Mouse (Mus musculus) liver, adult 2 months (tissue): ENCODE results near the gene St3gal2. TPM values are rescaled to one million over a fixed set of nuclear protein-coding genes. Genes with fewer than 3 reads are reported as not detected.

ENCODE experiments used
- DNase-seq: peaks from one replicate; pipeline ENCODE4 v3.0.0-alpha.2; 2011; ENCODE audit warnings: low read depth, low spot score; ENCODE audit errors: extremely low read depth
- H3K27ac ChIP-seq: fragments of 200-500 bp; replicated peaks from 2 replicates; pipeline ENCODE4 v1.5.1; 2012; ENCODE audit warnings: low read depth, mild to moderate bottlenecking, control low read depth, inconsistent platforms, low read length; ENCODE audit not compliant: insufficient read depth
- H3K27me3 ChIP-seq: fragments of 200-500 bp; 2 replicates; pipeline ENCODE4 v1.6.1; 2012; ENCODE audit warnings: mild to moderate bottlenecking, moderate library complexity, low read length, inconsistent platforms; ENCODE audit not compliant: control insufficient read depth, insufficient read depth
- H3K36me3 ChIP-seq: fragments of 200-500 bp; 2 replicates; pipeline ENCODE4 v1.6.1; 2012; ENCODE audit warnings: low read length, inconsistent platforms; ENCODE audit not compliant: control insufficient read depth, insufficient read depth
- H3K4me1 ChIP-seq: fragments of 200-500 bp; 2 replicates; pipeline ENCODE4 v1.6.1; 2011; ENCODE audit warnings: low read length; ENCODE audit not compliant: control insufficient read depth, insufficient read depth
- H3K4me3 ChIP-seq: fragments of 200-500 bp; 2 replicates; pipeline ENCODE4 v1.5.1; 2011; ENCODE audit warnings: low read depth, mild to moderate bottlenecking, control low read depth, low read length, moderate library complexity; ENCODE audit not compliant: insufficient read depth
- H3K79me2 ChIP-seq: fragments of 200-500 bp; 2 replicates; pipeline ENCODE4 v1.6.1; 2012; ENCODE audit warnings: inconsistent platforms, mild to moderate bottlenecking, low read length, moderate library complexity; ENCODE audit not compliant: control insufficient read depth, insufficient read depth
- H3K9ac ChIP-seq: fragments of 200-500 bp; 2 replicates; pipeline ENCODE4 v1.6.1; 2012; ENCODE audit warnings: low read depth, mild to moderate bottlenecking, control low read depth, inconsistent platforms, low read length
- CTCF ChIP-seq: fragments of 200-500 bp; IDR thresholded peaks from 2 replicates; pipeline ENCODE4 v1.5.1; 2011; ENCODE audit warnings: low read depth, low read length, control low read depth
- POLR2A ChIP-seq: fragments of 200-500 bp; IDR thresholded peaks from 2 replicates; pipeline ENCODE4 v1.6.1; 2011; ENCODE audit warnings: low read length, control low read depth; ENCODE audit not compliant: insufficient read depth; ENCODE audit errors: extremely low read depth
- WGBS: fragments of 180-500 bp; shearing (Covaris S2); methylation state at CpG from one replicate; pipeline ENCODE4 v1.1.7; 2018; 5-methylcytosine and 5-hydroxymethylcytosine counted together
- polyA plus RNA-seq: library from polyadenylated mRNA; depleted of rRNA; stranded (reverse); fragments of >200 nt; gene quantifications from 2 replicates; pipeline ENCODE4 v1.2.3, GENCODE M21; 2012
- total RNA-seq: library from RNA; depleted of rRNA; stranded (reverse); fragments of >200 nt; gene quantifications from 2 replicates; pipeline ENCODE4 v1.2.3, GENCODE M21; 2014

The St3gal2 gene
- total and polyA plus RNA-seq, 2 experiments = 0.83 to 1.5 TPM

DNA sequence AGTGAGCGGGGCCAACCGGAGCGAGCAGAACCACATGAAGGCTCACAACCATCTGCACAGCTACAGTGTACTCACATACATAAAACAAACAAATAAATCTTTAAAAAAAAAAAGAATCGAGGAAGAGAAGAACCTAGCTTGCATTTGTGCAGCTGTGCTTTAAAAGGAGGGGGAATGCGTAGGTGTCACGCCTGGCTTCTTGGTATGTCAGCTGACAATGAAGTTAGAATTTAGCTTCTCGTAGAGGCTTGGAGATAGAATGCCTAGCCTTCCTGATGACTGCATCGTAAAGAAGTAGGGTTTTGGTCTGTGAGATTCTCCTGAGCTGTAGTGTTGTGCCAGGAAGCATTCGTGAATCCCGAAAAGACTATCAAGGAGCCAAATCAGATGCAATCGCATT lies 1.7 kb upstream of the St3gal2 start:
- no peak for TF ChIP-seq POLR2A
- no peak for TF ChIP-seq CTCF
- 91% methylated on average over 11 of the region's 11 CpGs for WGBS

DNA sequence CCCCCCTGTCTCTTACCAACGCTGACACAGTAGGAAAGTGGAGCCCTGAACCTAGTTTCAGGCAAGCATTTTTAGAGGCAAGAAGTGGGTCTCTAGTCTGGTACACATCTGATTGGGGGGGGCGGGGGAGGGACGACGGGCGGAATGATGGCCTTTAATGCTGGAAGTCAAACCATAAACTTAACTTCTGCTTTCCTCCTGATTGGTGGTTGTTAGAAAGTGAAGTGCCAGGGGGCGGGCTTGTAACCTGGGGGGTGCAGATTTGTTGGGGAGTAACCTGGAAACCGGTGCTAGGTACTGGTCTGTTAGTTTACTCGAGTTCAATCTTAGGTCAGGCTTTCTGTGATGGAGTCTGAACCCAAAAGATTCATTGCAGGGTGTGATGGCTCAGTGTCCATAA lies 1.3 kb upstream of the St3gal2 start:
- TF ChIP-seq CTCF = no peak
- Histone ChIP-seq H3K9ac (no peak overlapping the region), H3K27ac (no peak overlapping the region), H3K4me3 (no peak overlapping the region), H3K4me1 (0 out of 2 replicates have a peak, but pooled peaks cover 3% of the 10 kb centered on the region), H3K27me3 (no peaks in the 10 kb centered on the region), H3K79me2 (no peaks in the 10 kb centered on the region), H3K36me3 (no peaks in the 10 kb centered on the region)
- DNase-seq = no peak
- 69% methylated on average over 8 of the region's 8 CpGs for WGBS

More for the DNA sequence above, 1.7 kb upstream of the St3gal2 start:
- Histone ChIP-seq H3K27me3 (no peaks in the 10 kb centered on the region), H3K27ac (no peak overlapping the region), H3K9ac (no peak overlapping the region), H3K79me2 (no peaks in the 10 kb centered on the region), H3K4me1 (0 out of 2 replicates have a peak, but pooled peaks cover 3% of the 10 kb centered on the region), H3K36me3 (no peaks in the 10 kb centered on the region), H3K4me3 (no peak overlapping the region)
- no peak for DNase-seq

DNA sequence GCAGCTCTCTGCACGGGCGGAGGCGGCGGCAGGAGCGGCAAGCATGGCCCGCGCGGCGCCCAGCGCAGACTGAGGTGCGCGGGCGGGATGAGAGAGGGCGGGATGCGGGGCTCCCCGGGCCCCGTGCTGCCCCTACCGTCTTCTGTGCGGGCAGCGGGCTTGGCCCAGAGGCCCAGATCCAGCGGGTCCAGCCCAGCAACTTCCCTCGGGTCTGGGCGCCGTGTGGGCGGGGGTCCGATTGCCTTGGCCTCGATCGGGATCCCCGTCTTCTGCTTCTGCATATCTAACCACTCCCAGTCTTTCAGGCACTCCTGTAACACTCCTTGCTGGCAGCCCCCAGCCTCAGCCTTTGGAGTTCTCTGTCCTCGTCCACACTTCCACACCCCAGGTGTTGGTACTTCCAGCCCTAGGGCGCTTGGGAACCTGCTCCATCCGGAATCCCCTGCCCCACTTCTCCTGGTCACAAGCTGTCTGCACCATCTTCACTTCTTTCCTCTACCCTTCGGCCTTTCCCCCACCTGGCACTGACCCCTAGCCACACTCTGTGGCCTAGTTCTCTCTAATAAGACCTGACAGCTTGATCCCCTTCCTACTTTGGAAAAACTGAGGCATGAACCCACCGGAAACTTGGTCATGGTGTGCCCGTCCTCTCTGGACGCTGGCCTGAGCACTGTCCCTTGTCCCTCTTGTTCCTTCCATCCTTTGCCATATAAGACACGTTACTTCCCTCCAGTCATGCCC lies 480 bp downstream of the St3gal2 start:
- no peak for DNase-seq
- Histone ChIP-seq H3K27me3 (no peaks in the 10 kb centered on the region), H3K36me3 (no peaks in the 10 kb centered on the region), H3K27ac (no peak overlapping the region), H3K79me2 (no peaks in the 10 kb centered on the region), H3K4me3 (peak overlapping the region; percentile 57), H3K4me1 (0 out of 2 replicates have a peak, but pooled peaks cover 3% of the 10 kb centered on the region), H3K9ac (peak overlapping the region; percentile 84)
- WGBS = 11% methylated on average over 35 of the region's 37 CpGs
- TF ChIP-seq POLR2A = no peak
- no peak for TF ChIP-seq CTCF

DNA sequence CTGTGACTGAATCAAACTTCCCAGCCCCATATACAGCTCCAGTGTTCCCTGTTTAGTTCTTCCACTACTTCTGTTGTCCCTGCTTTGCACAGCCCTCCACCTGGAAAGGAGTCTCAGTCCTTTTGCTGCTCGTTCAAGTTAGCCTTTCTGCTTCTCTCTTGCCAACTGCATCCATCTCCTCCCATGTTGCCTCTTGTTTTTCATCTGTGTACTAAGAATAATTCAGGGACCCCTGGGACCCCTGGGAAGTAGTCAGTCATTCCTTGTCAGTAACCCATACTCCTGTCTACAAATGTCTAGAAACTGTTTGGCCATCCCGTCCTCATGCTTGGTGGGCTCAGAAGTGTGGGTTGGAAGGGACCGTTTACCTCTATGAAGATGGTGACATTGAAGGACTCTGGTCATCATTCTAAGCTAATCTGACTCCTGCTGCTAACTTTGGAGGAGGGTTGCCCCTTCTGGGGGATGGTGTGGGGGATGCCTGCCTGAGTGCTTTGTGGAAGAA lies 1.1 kb downstream of the St3gal2 start:
- 0 out of 2 replicates have a peak, but pooled peaks cover 3% of the 10 kb centered on the region for H3K4me1 ChIP-seq
- H3K79me2 ChIP-seq = no peaks in the 10 kb centered on the region
- H3K9ac ChIP-seq = no peak overlapping the region
- H3K27me3 ChIP-seq = no peaks in the 10 kb centered on the region
- DNase-seq = no peak
- 80% methylated on average over 3 of the region's 3 CpGs for WGBS
- TF ChIP-seq POLR2A = no peak
- no peak for TF ChIP-seq CTCF
- no peak overlapping the region for H3K27ac ChIP-seq
- H3K4me3 ChIP-seq = no peak overlapping the region
- H3K36me3 ChIP-seq = no peaks in the 10 kb centered on the region

DNA sequence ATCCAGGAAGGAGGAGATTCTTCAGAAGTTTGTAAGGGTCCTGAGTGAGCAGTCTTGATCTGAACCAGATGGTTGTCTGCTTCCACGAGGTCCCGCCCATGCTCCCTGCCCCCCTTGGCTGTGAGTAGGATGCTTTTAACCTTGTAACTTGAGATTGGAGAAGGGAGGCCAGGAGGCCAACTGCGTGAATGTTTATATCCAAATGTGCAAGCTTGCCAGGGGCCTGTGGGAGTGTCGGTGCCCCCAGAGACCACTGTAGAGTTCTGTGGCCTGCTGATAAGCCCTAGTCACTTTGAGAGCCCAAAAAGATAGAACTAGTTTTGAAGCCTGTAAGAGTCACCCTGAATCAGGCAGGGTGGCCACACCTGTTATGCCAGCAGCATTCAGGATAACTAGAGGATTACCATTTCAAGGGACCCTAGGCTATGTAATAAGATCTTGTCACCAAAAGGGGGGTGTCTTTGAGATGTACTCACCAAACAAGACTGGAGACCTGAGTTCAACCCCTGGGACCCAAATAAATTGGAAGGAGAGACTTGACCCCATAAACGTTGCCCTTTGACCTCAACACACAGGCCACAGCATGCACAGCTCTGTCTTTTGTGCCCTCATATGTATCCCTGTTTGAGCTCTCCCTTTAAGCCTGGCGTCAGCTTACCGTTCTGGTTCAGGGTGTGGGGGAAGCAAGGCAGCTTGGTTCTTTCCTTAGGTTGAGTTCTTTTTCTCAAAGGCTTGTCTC lies 1.9 kb downstream of the St3gal2 start:
- 70% methylated on average over 7 of the region's 7 CpGs for WGBS
- no peaks in the 10 kb centered on the region for H3K79me2 ChIP-seq
- no peak for DNase-seq
- no peak overlapping the region for H3K9ac ChIP-seq
- H3K36me3 ChIP-seq = no peaks in the 10 kb centered on the region
- H3K27me3 ChIP-seq = no peaks in the 10 kb centered on the region
- no peak overlapping the region for H3K27ac ChIP-seq
- TF ChIP-seq CTCF = no peak
- no peak for TF ChIP-seq POLR2A
- H3K4me3 ChIP-seq = no peak overlapping the region
- H3K4me1 ChIP-seq = 0 out of 2 replicates have a peak, but pooled peaks cover 3% of the 10 kb centered on the region
